Mouse (Mus musculus): Measurements from ENCODE around the gene Cdk1.
"Not testable (repeated sequence)": the region's sequence is repeated elsewhere in the genome, so short reads cannot be mapped to it uniquely, and the experiment has no call there.

Cdk1 gene

DNA sequence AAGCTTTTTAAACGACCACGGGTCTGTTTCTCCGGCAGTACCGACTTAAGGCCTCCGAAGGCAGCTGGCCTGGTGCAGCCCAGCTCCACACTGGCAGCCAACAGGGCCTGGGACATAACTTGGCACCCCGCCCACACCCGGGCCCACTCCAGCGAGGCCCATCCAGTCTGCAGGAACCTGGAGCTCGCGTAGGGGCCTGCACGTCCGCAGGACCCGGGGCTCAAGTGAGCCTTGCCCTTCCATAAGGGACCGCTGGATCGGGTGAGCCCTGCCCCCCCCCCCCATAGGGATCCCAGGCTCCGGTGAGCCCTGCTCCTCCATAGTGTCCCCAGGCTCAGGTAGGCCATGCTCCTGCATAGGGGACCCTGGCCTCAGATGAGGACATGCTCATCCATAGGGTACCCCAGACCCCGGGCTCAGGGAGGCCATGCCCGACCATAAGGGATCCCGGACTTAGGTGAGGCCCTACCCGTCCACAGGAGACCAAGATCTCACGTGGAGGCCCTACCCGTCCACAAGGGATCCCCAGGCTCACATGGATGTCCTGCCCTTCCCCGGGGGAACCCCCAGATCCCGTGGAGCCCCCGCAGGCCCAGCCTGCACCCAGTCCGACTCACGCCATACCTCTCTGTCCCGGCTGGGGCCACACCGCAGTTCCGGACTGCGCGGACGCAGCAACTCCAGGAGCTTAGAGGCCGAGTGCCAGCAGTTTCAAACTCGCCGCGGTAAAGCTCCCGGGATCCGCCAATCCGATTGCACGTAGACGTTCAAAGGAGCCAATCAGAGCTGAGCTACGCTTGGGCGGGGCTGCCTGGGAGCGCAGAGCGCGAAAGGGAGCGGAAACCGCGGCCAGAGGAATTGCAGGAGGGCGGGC is at the start of gene Cdk1:
Cdk1 (minus strand) TSS at position 727 of the 874 bp plus-strand sequence.
- DNase-seq, result peak; percentile 95

DNA sequence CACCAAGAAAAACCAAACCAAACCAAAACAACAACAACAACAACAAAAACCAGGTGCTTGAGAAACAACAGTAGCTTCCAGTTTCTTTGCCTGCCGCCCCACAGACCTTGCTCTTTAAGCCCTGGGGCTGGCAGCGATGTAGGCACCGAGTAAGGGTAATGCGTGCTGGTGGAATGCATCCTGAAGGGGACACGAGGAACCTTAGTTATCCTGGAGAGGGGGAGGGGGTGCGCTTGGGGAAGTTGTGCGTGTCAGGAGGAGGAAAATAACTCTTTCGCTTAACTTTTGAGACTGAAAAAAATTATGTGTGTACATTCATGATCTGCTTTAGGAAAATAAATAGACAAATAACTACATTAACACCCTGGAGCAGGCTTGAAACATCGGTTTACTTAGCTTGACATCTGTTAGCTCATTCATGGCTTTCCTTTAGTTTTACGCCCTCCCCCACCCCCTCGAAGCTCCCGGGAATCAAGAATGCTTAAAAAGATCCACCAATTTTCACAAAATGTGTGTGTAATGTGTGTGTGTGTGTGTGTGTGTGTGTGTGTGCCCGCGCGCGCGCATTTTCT is 47.2 kb upstream of the Cdk1 start:
- no peak for DNase-seq

DNA sequence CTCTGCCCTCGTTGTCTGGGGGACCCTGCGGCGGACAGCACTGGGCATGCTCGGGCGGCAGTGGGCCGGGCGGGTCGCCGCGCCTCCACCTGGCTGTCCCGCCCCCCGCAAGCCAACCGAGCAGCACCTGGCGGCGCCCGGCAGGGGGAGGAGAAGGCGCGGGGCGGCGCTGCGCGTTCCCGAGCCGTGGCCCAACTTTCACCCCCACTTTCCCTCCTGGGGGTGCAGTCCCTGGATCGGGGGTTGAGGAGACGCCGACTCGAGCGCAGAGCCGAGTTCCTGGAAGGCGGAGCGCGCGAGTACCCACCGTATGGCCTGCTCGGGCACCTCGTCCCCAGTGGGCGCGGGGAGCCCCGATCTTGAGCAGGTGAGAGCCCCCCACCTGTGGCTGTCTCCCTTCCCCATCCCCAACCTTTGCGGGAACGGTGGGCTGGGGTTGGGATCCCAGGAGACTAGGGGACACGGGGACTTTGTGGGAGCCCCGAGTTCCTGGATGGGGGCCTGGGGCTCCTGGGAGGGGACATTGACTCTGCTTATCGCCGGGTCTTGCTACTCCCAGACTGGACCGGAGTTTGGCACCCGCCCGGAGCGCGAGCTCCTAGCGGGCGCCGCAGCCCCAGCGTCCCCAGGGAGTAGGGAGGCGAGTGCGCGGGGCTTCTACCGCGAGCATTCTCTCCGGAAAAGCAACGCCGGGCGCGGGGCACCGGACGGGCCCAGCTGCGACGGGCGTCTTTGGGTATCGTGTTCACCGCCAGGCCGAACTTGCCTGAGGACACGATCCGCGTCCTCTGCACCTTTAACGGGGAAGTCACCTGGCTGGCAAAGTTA is 46.2 kb upstream of the Cdk1 start, which contains the start of gene Ank3:
Ank3 (plus strand) TSS at position 11 of the 828 bp plus-strand sequence.
- peak; percentile 66 for DNase-seq

DNA sequence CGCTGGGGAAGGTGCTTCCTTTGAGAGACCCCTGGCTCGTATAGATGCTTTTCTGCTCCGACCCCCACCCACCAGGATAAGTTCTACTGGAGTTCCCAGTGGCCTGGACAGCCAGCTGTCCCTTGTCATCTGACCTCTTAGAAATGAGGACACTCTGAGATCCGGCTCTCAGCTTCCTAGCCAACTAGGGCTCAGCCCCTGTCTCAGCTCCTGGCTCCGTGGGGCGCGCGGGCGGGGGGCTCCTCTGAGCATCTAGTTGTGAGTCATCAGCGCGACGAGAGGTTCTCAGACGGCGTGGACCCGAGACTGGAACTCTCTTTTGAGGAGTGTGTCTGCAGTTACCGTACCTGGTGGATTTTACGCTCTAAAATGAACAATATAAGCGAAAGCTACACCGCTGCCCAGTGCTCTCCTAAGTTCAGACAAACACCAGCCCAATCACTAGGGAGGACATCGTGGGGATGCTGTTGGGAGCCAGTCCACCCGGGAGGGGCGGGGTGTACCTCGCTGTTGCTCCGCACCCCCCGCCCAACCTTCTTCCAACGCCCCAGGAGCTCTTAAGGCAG is 45.5 kb upstream of the Cdk1 start:
- DNase-seq, result peak; percentile 12

DNA sequence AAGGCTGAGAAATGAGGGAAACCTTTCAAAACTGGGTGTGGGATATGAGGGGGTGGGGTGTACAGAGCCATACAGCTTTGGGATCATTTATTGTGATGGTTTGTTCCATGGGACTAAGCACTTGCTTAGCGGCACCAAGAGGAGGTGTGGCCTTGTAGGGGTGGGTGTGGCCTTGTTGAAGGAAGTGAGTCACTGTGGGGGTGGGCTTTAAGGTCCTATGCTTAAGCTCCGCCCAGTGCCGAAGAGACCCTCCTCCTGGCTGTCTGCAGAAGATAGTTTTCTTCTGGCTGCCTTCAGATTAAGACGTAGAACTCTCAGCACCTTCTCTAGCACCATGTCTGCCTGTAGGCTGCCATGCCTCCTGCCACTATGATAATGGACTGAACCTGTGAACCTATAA is 36.8 kb upstream of the Cdk1 start:
- no peak for DNase-seq

DNA sequence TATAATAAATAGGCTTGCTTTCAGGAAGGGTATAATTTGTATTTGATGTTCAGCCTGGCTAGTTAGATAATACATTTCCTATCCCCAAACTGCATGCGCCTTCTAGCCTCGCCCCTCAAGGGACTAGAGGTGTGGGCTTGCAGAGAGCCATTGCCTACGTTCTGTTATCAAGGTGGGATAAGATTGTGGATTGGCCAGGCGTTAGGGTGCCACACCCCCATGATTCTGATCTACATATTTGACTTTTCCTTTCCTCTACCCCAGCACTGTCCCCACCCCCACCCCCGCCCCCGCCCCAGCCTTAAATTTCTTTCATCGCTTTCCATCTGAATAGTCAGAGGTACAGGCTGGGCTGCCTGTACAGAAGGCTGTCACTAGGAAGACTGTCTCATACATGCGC is 34.0 kb upstream of the Cdk1 start:
- DNase-seq, result no peak

DNA sequence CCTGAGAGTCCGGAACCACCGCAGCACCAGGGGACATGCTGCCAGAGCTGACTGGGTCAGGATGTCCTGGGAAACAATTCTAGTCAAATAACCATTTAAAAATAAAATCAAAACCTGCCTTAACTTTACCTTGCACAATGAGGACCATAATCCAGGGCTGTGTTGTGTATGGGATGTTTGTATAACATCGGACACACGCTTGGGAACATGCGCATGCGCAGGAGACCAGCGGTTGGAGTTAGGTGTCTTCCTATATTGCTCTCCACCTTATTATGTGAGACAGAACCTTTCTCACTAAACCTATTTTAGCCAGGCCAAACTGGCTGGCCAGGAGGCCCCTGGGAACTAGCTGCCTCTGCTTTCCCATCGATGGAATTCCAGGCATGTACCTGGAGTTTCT is 32.4 kb upstream of the Cdk1 start:
- DNase-seq, result no peak

DNA sequence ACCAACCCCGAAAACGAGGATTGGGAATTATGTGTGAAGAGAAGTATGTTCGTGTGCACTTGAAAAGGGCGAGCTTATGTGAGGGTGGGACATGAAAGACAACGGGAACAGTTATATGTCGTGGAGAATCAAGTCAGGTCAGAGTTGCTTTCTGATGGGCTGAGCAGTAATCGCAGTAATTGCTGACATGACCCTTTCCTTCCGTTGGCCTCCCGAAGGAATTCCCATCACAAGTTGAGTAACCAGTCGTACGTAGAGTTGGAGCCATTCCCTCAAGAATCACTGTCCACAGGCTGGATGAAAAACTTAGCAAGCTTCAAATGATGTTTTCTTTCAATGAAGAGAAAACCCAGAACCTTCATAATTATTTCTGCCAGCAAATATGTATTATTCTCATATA is 31.9 kb upstream of the Cdk1 start:
- no peak for DNase-seq

DNA sequence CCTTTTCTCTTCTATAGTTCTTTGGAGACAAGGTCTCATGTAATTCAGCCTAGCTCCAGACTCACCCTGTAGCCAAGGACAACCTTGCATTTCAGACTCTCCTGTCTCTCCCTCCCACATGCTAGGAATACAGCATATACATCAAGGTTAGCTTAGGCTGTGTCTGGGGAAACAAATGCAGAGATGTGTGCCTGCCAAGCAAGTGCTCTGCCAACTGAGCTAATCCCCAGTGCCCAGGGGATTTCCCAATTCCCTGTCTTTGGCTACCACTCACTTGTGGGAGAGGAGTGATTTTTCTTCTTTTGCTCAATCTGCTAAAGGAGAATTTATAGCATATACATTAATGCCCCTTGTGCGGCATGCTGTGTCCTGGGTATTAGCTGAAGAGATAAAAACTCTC is 30.4 kb upstream of the Cdk1 start:
- no peak for DNase-seq

DNA sequence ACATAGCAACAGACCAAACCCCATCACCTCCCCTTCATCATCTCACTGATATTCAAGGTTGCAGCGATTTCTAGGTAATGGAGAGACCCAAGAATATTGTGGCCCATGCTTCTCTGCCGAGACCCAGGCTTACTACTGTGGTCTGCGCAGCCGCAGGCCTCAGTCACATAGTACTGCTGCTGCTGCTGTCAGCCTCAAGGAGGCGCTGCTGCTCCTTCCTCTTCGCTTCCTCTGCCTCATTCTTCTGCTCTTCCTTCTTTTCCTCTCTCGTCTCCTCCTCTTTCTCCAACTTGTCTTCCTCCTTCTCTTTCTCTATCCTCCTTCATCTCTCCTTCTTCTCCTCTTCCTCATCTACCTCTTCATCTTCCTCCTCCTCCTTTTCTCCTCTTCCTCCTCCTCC is 22.4 kb upstream of the Cdk1 start:
- no peak for DNase-seq

DNA sequence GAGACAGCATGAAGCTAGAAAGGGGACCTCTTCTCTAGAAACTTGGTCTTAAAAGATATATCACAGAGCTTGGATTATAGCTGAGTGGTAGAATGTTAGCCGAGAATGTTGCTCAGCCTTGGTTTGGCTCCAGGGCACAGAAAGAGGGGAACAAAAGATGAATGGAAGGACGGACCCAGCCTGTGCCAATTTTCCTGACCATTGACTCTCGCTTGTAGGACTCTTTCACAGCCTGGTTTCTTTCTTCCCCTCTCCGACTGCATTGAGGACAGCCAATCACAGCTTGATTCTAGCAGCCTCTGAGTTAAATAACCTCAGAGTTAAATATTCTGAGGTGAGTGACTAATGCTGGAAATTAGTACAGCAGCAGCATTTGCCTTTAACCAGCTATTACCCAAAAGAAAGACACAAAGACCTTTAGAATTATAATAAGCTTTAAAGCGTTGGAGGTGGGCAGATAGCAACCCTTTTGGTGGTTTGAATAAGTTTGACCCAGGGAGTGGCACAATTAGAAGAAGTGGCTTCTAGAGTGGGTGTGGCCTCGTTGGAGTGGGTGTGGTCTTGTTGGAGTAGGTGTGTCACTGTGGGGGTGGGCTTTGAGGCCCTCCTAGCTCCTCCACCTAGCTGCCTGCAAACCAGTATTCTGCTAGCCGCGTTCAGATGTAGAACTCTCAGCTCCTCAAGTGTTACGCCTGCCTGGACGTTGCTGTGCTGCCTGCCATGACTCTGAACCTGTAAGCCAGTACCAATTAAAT is 21.2 kb upstream of the Cdk1 start:
- no peak for DNase-seq

DNA sequence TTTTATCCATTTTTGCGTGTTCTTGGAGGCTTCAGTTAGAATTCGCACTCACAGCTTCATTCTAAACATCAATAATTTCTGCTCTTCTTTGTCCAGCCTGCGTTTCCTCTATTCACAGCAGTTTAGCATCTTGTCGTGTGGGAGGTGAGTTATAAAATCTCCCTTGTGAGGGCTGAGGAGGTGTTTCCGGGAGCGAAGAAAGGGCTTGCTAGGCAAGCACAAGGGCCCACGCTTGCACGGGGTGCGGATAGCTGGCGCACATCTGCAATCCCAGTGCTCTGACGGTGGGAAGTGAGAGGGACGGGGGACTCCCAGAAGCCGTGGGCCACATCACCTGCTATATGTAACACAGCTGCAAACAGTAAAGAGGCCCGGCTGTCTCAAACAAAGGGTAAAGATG is 19.3 kb upstream of the Cdk1 start:
- DNase-seq, result no peak

DNA sequence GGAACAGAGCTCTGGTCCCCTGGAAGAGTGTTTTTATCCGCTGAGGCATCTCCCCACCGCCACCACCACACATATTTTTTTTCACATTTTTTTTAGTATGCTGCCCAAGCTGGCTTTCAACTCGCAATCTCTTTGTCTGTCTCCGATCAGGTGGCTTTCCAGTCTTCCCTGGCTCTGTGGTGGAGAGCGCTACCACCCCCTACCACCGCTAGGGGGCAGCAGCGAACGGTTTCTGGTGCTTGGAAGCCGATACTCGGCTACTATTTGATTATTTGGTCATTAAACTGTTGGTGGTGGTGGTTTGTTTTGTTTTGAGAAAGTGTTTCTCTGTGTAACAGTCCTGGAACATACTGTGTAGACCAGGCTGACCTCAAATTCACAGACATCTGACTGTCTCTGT is 18.7 kb upstream of the Cdk1 start:
- no peak for DNase-seq

DNA sequence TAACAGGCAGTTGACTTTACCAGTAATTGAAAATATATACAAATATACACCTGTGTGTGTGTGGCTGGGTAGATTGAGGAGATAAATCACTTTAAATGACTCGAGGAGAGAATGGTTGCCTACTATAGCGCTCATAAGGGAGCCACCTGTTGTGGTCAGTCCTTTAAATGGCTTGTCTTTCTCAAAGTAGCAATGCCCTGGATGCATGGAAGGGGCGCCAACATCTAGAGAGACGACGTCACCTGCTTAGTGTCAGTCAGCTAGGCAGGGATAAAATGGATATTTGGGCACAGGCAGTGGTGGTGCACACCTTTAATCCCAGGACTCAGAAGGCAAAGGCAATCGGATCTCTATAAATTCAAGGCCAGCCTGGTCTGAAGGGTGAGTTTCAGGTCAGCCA is 16.6 kb upstream of the Cdk1 start:
- DNase-seq, result no peak

DNA sequence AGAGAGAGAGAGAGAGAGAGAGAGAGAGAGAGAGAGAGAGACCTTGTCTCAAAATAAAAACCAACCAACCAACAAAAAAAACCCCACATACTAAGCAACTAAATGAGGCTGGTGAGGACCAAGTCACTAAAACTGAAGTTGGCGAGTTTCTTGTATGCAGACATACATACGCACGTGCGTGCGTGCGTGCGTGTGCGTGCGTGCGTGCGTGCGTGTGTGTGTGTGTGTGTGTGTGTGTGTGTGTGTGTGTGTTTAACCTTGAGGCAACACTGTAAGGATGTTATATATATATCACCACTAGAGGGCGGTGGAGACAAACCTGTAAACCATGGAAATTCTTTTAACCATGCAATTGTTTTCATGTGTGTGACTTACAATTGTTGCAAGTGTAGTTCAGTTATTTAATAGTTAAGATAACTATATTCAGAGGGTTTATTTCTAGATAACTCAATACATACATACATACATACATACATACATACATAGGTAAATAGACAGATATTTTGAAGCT is 14.2 kb upstream of the Cdk1 start:
- DNase-seq, result no peak

DNA sequence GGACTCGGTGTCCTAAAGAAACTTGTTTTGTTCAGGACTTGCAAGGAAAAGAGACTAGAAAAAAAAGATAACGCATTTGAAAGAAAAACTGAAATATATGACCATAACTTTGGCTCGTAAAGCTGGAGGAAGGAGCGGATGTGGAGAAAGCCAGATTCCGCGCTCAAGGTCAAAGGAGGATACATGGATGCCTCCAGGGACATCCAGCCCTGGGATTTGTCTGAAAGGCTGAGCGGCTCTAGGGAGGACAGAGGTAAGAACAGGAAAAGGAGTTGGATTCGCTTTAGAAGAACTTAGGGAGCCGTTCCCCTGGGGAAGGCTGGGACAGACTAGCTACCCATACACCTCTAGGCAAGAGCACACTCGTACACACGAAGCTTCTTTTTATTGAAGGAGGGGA is 13.5 kb upstream of the Cdk1 start:
- DNase-seq, result no peak

DNA sequence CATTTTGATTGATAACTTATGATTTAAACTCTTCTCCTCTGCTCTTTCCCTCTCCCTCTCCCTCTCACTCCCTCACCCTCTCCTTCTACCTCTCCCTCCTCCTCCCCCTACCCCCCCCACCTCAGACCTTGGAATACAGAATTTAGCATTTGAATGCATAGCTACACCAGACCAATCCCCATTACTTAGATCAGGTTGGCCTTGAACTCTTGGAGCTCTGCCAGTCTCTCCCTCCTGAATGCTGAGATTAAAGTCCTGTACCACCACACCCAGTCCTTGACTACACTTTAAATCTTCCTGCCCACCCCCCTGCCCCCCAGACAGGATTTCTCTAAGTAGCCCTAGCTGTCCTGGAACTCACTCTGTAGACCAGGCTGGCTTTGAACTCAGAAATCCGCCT is 6.9 kb upstream of the Cdk1 start:
- no peak for DNase-seq

DNA sequence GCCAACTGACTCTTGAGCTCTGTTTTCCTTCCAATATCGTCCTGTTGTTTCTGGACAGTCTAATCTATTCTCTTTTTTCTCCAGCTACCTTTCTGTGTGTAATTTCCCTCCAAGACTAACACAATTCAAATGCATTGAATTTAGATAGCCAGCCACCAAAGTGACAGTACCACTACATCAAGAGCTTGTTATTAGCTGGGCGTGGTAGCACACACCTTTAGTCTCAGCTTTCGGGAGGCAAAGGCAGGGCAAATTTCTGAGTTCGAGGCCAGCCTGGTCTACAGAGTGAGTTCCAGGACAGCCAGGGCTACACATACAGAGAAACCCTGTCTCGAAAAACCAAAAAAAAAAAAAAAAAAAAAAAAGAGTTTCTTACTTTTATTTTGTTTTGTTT is 345 bp upstream of the Cdk1 start:
- not testable (repeated sequence) for DNase-seq

DNA sequence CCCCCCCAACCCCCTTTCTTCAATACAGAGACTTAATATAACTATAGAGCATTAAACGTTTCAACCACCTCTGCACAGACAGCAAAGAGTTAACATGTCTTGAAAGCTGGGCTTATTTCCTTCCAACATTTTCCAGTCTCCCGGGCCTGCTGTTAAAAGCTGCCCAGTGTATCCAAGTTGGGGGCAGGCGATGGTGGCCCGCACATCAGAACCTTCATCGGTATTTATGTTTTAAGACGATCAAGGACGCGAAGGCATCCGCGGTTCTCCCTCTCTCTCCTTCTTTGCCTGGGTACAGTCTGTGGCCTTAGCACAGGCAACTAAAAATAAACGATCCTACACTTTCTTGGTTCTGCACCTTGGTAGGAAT is 911 bp downstream of the Cdk1 start:
- no peak for DNase-seq

DNA sequence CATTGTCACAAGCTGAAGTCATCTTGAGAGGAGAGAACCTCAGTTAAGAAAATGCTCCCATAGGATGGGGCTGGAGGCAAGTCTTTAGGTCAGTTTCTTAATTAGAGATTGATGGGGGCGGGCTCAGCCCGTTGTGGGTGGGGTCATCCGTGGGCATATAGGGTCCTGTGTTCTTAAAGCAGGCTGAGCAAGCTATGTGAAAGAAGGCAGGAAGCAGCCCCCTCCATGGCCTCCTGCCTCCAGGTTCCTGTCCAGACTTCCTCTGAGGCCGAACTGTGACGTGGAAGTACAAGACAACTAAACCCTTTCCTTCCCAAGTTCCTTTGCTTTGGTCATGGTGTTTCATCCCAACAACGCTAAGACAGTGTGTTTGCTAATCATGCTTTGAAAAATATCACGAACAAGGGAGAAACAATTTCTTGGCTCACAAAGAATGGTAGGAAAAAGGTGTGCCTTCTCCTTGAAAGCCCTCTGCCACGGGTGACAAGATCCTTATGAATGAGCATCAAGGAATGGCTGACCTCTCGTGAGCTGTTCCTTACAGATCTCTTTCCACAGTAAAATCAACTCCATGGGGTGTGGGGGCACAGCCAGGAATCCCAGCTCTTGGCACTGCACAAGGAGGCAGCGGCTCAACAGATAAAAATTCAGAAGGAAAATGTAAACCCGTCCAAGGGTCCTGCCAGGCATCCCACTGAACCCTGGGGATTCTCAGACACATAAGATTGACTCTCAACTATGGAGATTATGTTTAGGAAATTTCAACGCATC is 1.5 kb downstream of the Cdk1 start:
- no peak for DNase-seq

DNA sequence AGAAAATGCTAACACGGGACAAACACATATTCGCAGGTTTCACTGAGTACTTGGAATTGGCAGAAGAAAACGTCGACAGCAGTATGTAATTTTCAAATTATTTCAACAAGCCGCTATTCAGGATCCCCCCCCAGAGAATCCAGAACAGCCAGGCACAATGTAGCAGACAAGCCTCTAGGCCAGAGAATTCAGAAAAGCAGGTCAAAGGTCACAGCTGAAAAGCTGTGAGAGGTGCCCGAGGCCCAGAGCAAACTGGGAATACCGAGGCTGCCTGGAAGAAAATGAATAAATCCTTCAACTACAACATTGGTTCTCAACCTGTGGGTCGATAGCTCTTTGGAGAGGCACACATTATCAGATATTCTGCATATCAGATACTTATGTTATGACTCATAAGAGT is 4.5 kb downstream of the Cdk1 start:
- no peak for DNase-seq

DNA sequence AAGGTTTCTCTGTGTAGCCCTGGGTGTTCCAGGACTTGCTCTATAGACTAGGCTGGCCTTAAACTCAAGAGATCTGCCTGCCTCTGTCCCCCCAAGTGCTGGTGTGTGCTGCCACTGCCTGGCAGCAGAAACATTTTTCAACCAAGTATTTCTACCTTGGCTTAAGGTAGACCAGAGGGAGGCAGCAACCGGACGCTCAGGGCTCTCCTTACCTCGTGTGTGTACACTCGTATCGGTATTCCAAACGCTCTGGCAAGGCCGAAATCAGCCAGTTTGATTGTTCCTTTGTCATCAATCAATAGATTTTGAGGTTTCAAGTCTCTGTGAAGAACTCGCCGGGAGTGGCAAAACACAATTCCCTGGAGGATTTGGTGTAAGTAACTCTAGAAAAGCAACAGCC is 10.4 kb downstream of the Cdk1 start:
- DNase-seq, result no peak

Data from kidney, adult 11 months (tissue).